Comparison of ENCODE assay signal across 8 mouse cellular contexts in genomic region chr4:21879565-21880220, GRCm38 (mm10). TPM values are rescaled to one million over a fixed set of nuclear protein-coding genes. Genes with fewer than 3 reads are reported as not detected.
DNase-seq lines count a peak whose midpoint lies in the region; ATAC-seq and TF ChIP-seq lines count a peak whose summit lies in the region.

Coq3 (plus strand) TSS chr4:21879673.

- no peaks in the 10 kb centered on the region for H3K79me2 ChIP-seq in heart, adult 2 months (replicated peaks; ENCODE audit: control insufficient read depth, insufficient read depth, low read length)

- H3K27ac ChIP-seq in embryonic facial prominence, embryonic 13.5 days, result peak within 1 kb of the TSS; percentile 96
- H3K27ac ChIP-seq in heart, adult 2 months, result peak within 1 kb of the TSS; percentile 89
- H3K27ac ChIP-seq in limb, embryonic 13.5 days, result peak within 1 kb of the TSS; percentile 84
- H3K27ac ChIP-seq in midbrain, embryonic 16.5 days (ENCODE audit: low read length), result peak within 1 kb of the TSS; percentile 90

- TF ChIP-seq CTCF in heart, adult 2 months (IDR thresholded peaks at IDR 0.05), result no peak

- peak; percentile 75 for TF ChIP-seq POLR2A in heart, adult 2 months (IDR thresholded peaks at IDR 0.05; ENCODE audit: insufficient read depth, low read depth, low read length)

- intact Hi-C loops in heart, adult 2 months (cut with DNase I), result loop anchor here (2.0 kb wide), 1 partner anchor 29 kb away; no protein-coding TSS in a partner anchor

- peak within 1 kb of the TSS; percentile 85 for H3K9ac ChIP-seq in embryonic facial prominence, embryonic 13.5 days
- peak within 1 kb of the TSS; percentile 82 for H3K9ac ChIP-seq in heart, adult 2 months (ENCODE audit: low read depth, low read length)
- peak within 1 kb of the TSS; percentile 82 for H3K9ac ChIP-seq in limb, embryonic 13.5 days
- peak within 1 kb of the TSS; percentile 83 for H3K9ac ChIP-seq in midbrain, embryonic 16.5 days (ENCODE audit: low read depth, low read length)

- under 1% methylated on average over 51 of the region's 51 CpGs for WGBS in embryonic facial prominence, embryonic 13.5 days
- under 1% methylated on average over 50 of the region's 51 CpGs for WGBS in heart, adult 2 months
- under 1% methylated on average over 48 of the region's 51 CpGs for WGBS in limb, embryonic 13.5 days
- WGBS in midbrain, embryonic 16.5 days, result 1% methylated on average over 46 of the region's 51 CpGs

- ATAC-seq in embryonic facial prominence, embryonic 13.5 days (ENCODE audit: insufficient number of reproducible peaks, insufficient read depth, low FRiP score, low TSS enrichment, low read depth), result peak; percentile 88
- peak; percentile 89 for ATAC-seq in limb, embryonic 13.5 days (ENCODE audit: low FRiP score, low read depth)
- peak; percentile 97 for ATAC-seq in midbrain, embryonic 16.5 days

- peak within 1 kb of the TSS; percentile 71 for H3K4me3 ChIP-seq in embryonic facial prominence, embryonic 13.5 days
- H3K4me3 ChIP-seq in heart, adult 2 months, result peak within 1 kb of the TSS; percentile 73
- peak within 1 kb of the TSS; percentile 74 for H3K4me3 ChIP-seq in limb, embryonic 13.5 days
- H3K4me3 ChIP-seq in midbrain, embryonic 16.5 days (ENCODE audit: low read depth, low read length), result peak within 1 kb of the TSS; percentile 70

- DNase-seq in 3134 (ENCODE audit: extremely low read depth, insufficient read length, low spot score), result peak; percentile 86
- DNase-seq in adrenal gland, postnatal 36 days, result peak; percentile 86 to 89
- DNase-seq in heart, adult 2 months, result peak; percentile 87 to 89
- DNase-seq in kidney, adult 8-10 months, result peak; percentile 74 to 80
- DNase-seq in spleen, postnatal 10 days (ENCODE audit: low spot score in 2 of 2), result peak; percentile 69 to 80

- H3K4me1 ChIP-seq in embryonic facial prominence, embryonic 13.5 days, result peaks cover 7% of the 10 kb centered on the region; the same call in 1 of the 2 replicates
- no peaks in the 10 kb centered on the region for H3K4me1 ChIP-seq in heart, adult 2 months (ENCODE audit: control insufficient read depth, insufficient read depth, low read length)
- peaks cover 8% of the 10 kb centered on the region; the same call in 1 of the 2 replicates for H3K4me1 ChIP-seq in limb, embryonic 13.5 days
- peaks cover 4% of the 10 kb centered on the region; the same call in 1 of the 2 replicates for H3K4me1 ChIP-seq in midbrain, embryonic 16.5 days (ENCODE audit: control insufficient read depth, insufficient read depth, low read length)

- H3K36me3 ChIP-seq in embryonic facial prominence, embryonic 13.5 days, result peaks cover 13% of the 10 kb centered on the region
- no peaks in the 10 kb centered on the region; the same call in 1 of the 2 replicates for H3K36me3 ChIP-seq in heart, adult 2 months (ENCODE audit: control insufficient read depth, insufficient read depth, low read length)
- peaks cover 11% of the 10 kb centered on the region for H3K36me3 ChIP-seq in limb, embryonic 13.5 days
- H3K36me3 ChIP-seq in midbrain, embryonic 16.5 days (ENCODE audit: control insufficient read depth, insufficient read depth, low read length), result peaks cover 2% of the 10 kb centered on the region; the same call in 1 of the 2 replicates

- peak; percentile 69; the same call in 1 of the 2 replicates for TF ChIP-seq EP300 in heart, adult 2 months (IDR thresholded peaks at IDR 0.05; ENCODE audit: insufficient read depth, low read depth, low read length)

- no peaks in the 10 kb centered on the region for H3K27me3 ChIP-seq in embryonic facial prominence, embryonic 13.5 days
- no peaks in the 10 kb centered on the region for H3K27me3 ChIP-seq in heart, adult 2 months (ENCODE audit: control insufficient read depth, insufficient read depth, low read length)
- H3K27me3 ChIP-seq in limb, embryonic 13.5 days, result no peaks in the 10 kb centered on the region
- H3K27me3 ChIP-seq in midbrain, embryonic 16.5 days (ENCODE audit: control insufficient read depth, insufficient read depth, low read depth, low read length), result no peaks in the 10 kb centered on the region

- H3K4me2 ChIP-seq in embryonic facial prominence, embryonic 13.5 days, result peak within 1 kb of the TSS; percentile 64
- H3K4me2 ChIP-seq in limb, embryonic 13.5 days (replicated peaks), result peak within 1 kb of the TSS; percentile 67
- H3K4me2 ChIP-seq in midbrain, embryonic 16.5 days (ENCODE audit: low read length), result peak within 1 kb of the TSS; percentile 58

- no peaks in the 10 kb centered on the region for H3K9me3 ChIP-seq in embryonic facial prominence, embryonic 13.5 days
- no peaks in the 10 kb centered on the region for H3K9me3 ChIP-seq in limb, embryonic 13.5 days
- H3K9me3 ChIP-seq in midbrain, embryonic 16.5 days (replicated peaks; ENCODE audit: control insufficient read depth, low read length, poor library complexity, severe bottlenecking), result no peaks in the 10 kb centered on the region

RNA-seq across cellular contexts. Expression of gene Coq3, which starts in this region (rescaled TPM):
- 10 to 100 TPM; 15.3 to 21.2 TPM for total RNA-seq in adrenal gland, postnatal 36 days (2021)
- 13.2 and 15.2 TPM in 2 replicates for polyA plus RNA-seq in embryonic facial prominence, embryonic 13.5 days (2015; fragmentation: Nextera tagmentation; extraction: Ambion mirVana)
- 10 to 100 TPM; 35.6 to 36.4 TPM for total RNA-seq in heart, adult 2 months (2021)
- 14.6 and 28.1 TPM in 2 replicates for polyA plus RNA-seq in heart, adult 2 months (2012; rRNA removed)
- polyA plus RNA-seq in limb, embryonic 13.5 days (2015; fragmentation: Nextera tagmentation; extraction: Ambion mirVana), result 12.7 and 13.6 TPM in 2 replicates
- polyA plus RNA-seq in midbrain, embryonic 16.5 days (2015; fragmentation: Nextera tagmentation; extraction: Ambion mirVana), result 16.4 and 18.2 TPM in 2 replicates

Comparison
In these comparisons a context has a peak if more than half of its experiments do, and no peak if none do; other contexts are left out.
1. Peak in every context shown above with its lines: DNase-seq, ATAC-seq, H3K4me3 ChIP-seq and H3K27ac ChIP-seq.